Mouse (Mus musculus): ENCODE data around the gene Ugcg. TPM values are rescaled to one million over a fixed set of nuclear protein-coding genes. Genes with fewer than 3 reads are reported as not detected.

The Ugcg gene
- polyA plus RNA-seq, 1 experiment from 2014 or later: 13.6 TPM

DNA sequence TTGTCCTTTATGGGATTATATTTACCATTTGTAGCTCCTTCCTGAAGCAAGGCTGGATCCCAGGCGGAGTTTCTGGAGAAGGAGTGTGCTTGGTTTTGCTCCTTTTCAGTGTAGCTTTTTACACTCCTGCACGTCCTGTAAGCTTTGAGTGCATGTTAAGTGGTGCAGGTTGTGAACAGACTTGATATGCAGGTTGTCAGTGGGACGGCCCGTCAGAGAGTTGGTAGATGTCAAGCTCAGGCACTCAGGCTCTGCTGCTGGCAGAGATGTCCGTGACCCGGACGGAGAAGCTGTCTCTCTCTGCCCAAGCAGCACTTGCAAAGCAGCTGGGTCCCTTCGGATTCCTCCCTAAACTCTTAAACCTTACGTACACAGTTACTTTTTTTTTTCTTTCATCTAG, 22.1 kb downstream of the Ugcg start:
- Histone ChIP-seq H3K27me3 (no peaks in the 10 kb centered on the region), H3K9me3 (no peaks in the 10 kb centered on the region), H3K9ac (no peak overlapping the region), H3K4me3 (no peak overlapping the region), H3K4me1 (0 out of 2 replicates have a peak, but pooled peaks cover 1% of the 10 kb centered on the region), H3K27ac (no peak overlapping the region), H3K36me3 (peaks cover 13% of the 10 kb centered on the region), H3K4me2 (replicated peaks) (no peak overlapping the region)
- ATAC-seq (ENCODE audit: insufficient number of reproducible peaks, insufficient read depth, low FRiP score, low TSS enrichment): no peak
- WGBS: 86% methylated on average over 9 of the region's 9 CpGs

DNA sequence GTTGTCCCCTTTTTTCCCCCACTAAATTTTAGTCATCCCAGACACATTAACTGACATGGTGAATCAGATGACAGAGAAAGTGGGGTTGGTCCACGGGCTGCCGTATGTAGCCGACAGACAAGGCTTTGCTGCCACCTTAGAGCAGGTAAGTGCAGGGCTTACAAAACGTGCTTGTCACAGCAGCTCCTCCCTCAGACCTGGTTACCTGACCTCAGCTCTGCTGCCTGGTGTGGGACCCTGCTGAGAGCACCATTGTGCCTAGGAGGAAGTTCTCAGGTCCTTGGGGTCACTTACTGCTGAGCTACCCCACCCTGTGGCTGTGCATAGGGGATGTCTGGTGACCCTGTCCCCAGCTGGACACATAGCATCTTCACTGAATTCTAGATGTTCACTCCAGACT, 24.8 kb downstream of the Ugcg start:
- WGBS: 72% methylated on average over 4 of the region's 4 CpGs
- Histone ChIP-seq H3K36me3 (peaks cover 26% of the 10 kb centered on the region), H3K9me3 (no peaks in the 10 kb centered on the region), H3K27me3 (no peaks in the 10 kb centered on the region), H3K4me1 (no peaks in the 10 kb centered on the region), H3K4me3 (no peak overlapping the region), H3K9ac (no peak overlapping the region), H3K27ac (no peak overlapping the region), H3K4me2 (replicated peaks) (no peak overlapping the region)
- ATAC-seq (ENCODE audit: insufficient number of reproducible peaks, insufficient read depth, low FRiP score, low TSS enrichment): no peak

DNA sequence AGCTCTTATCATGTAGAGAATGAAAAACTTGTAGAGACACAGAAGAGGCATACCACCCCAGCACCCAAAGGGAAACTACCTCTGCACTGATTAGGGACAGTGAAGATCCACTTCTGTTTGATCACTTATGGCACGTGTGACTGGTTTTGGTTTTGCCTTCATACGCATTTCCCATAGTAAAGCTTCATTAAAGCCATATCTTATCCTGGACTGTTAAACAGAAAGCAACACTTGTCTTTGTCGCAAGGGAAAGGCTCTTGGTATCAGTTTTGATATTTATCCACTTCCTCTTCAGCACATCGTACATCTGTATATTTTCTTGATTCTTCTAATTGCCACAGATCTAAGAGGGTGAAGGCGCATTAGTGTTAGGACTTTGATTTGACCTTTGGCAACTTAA, 25.6 kb downstream of the Ugcg start:
- ATAC-seq (ENCODE audit: insufficient number of reproducible peaks, insufficient read depth, low FRiP score, low TSS enrichment): no peak
- Histone ChIP-seq H3K27me3 (no peaks in the 10 kb centered on the region), H3K9ac (no peak overlapping the region), H3K36me3 (peaks cover 33% of the 10 kb centered on the region), H3K9me3 (no peaks in the 10 kb centered on the region), H3K4me1 (no peaks in the 10 kb centered on the region), H3K4me3 (no peak overlapping the region), H3K27ac (no peak overlapping the region), H3K4me2 (replicated peaks) (no peak overlapping the region)
- 93% methylated on average over 5 of the region's 5 CpGs for WGBS

DNA sequence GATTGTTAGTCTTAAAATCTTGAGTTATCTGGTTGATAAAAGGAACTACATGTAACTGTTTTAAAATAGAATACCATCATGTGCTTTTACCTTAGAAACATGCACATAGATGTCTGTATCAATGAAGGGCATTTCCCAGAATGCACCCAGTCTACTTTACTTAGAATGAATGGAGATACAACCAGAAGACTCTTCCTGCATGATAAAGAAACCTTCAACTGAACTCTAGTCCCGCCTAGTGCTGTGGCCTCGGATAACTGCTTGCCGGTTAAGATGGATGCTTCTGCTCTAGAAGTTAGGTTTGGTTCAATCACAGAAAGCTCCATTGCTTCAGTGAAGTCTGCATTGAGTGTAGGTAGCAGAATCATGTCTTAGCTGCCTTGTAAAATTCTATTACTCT, 26.5 kb downstream of the Ugcg start:
- Histone ChIP-seq H3K27me3 (no peaks in the 10 kb centered on the region), H3K4me1 (no peaks in the 10 kb centered on the region), H3K9ac (no peak overlapping the region), H3K4me3 (no peak overlapping the region), H3K27ac (no peak overlapping the region), H3K9me3 (no peaks in the 10 kb centered on the region), H3K36me3 (peaks cover 40% of the 10 kb centered on the region), H3K4me2 (replicated peaks) (no peak overlapping the region)
- WGBS: 92% methylated on average over 3 of the region's 3 CpGs
- no peak for ATAC-seq (ENCODE audit: insufficient number of reproducible peaks, insufficient read depth, low FRiP score, low TSS enrichment)

DNA sequence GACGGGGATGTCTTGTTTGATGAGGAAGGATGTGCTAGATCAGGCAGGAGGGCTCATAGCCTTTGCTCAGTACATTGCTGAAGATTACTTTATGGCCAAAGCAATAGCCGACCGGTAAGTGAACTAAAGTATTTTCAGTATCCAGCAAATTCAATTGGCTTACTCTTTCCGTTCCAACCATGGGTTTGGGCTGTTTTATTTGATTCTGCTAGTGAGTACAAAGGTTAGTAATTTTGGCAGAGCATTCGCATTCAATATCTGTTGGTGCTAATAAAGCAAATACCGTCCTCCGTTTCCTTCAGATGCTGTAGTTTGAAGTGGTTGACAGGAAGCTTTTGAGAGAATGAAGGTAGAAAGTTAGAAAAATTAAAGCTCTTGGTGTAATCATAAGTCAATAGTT, 28.0 kb downstream of the Ugcg start:
- Histone ChIP-seq H3K4me1 (no peaks in the 10 kb centered on the region), H3K9me3 (no peaks in the 10 kb centered on the region), H3K27ac (no peak overlapping the region), H3K4me2 (replicated peaks) (no peak overlapping the region), H3K9ac (no peak overlapping the region), H3K4me3 (no peak overlapping the region), H3K36me3 (peaks cover 40% of the 10 kb centered on the region), H3K27me3 (no peaks in the 10 kb centered on the region)
- ATAC-seq (ENCODE audit: insufficient number of reproducible peaks, insufficient read depth, low FRiP score, low TSS enrichment): no peak
- WGBS: 95% methylated on average over 7 of the region's 7 CpGs

DNA sequence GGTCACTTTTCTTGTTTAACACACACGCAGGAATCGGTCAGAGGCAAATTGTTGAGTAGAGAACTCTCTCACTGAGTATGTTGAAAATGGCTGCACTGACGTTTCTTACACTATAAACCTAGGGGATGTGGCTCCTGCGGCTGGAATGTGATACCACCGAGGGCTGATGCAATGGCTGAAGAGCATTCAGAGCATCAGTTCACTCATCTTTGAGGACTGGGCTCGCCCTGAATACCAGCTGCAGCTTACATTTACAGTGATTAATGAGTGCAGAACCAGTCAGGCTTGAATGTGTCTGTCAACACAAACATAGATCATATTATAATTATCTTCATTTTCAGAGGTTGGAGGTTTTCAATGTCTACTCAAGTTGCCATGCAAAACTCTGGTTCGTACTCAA, 29.1 kb downstream of the Ugcg start:
- no peak overlapping the region for H3K4me2 ChIP-seq (replicated peaks)
- H3K9me3 ChIP-seq: no peaks in the 10 kb centered on the region
- no peak overlapping the region for H3K9ac ChIP-seq
- no peak for ATAC-seq (ENCODE audit: insufficient number of reproducible peaks, insufficient read depth, low FRiP score, low TSS enrichment)
- no peaks in the 10 kb centered on the region for H3K27me3 ChIP-seq
- no peaks in the 10 kb centered on the region for H3K4me1 ChIP-seq
- H3K36me3 ChIP-seq: peaks cover 45% of the 10 kb centered on the region
- no peak overlapping the region for H3K27ac ChIP-seq
- no peak overlapping the region for H3K4me3 ChIP-seq
- WGBS: 85% methylated on average over 7 of the region's 7 CpGs

DNA sequence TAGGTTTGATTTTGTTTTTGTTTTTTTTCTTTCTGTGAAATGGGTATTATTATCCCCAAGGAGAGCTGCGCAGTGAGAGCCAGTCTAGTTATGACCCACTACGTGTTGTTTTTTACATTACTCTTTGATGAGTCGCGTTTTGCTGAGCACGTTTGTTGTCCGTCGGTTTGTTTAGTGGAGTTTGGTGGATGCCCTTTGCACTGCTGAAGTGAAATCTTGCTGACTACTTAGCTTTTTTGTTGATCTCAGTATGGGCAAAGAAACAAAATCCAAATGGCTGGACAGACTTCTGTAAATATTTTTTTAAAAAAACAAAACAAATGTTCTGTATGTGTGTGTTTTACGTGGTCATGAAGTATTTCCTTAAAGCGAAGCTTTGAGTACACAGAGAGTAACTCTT, 33.2 kb downstream of the Ugcg start:
- Histone ChIP-seq H3K27ac (no peak overlapping the region), H3K4me3 (no peak overlapping the region), H3K9ac (no peak overlapping the region), H3K36me3 (peaks cover 29% of the 10 kb centered on the region), H3K27me3 (no peaks in the 10 kb centered on the region), H3K4me1 (no peaks in the 10 kb centered on the region), H3K9me3 (no peaks in the 10 kb centered on the region), H3K4me2 (replicated peaks) (no peak overlapping the region)
- ATAC-seq (ENCODE audit: insufficient number of reproducible peaks, insufficient read depth, low FRiP score, low TSS enrichment): no peak
- WGBS: 94% methylated on average over 9 of the region's 9 CpGs

DNA sequence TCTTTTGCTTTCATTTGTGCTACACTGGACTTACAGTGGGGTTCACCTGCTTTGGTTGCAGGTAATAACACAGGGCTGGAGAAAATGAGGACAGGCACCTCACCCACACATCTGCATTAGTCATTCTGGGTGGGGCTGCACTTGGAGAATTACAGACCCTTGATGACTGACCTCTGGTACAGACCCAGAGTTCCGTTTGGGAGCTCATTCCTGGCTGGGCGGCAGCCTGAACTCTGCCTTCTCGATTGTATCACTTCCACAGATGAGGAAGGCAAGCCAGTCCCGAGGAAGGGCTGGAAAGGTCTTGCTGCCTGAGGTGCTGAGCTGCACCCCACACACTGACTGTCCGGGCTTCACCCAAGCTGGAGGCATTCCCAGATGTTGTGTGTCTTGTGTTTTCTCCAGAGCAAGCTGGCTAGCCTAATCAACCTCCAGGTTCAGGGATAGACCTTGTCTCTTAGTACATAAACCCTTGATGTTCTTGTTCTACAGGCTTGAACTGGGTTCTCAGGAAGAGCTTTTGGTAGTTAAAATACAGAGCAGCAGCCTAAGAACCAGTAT, 34.1 kb downstream of the Ugcg start:
- 89% methylated on average over 5 of the region's 5 CpGs for WGBS
- Histone ChIP-seq H3K4me3 (no peak overlapping the region), H3K9ac (no peak overlapping the region), H3K4me2 (replicated peaks) (no peak overlapping the region), H3K36me3 (peaks cover 26% of the 10 kb centered on the region), H3K9me3 (no peaks in the 10 kb centered on the region), H3K4me1 (no peaks in the 10 kb centered on the region), H3K27ac (no peak overlapping the region), H3K27me3 (no peaks in the 10 kb centered on the region)
- ATAC-seq (ENCODE audit: insufficient number of reproducible peaks, insufficient read depth, low FRiP score, low TSS enrichment): no peak

DNA sequence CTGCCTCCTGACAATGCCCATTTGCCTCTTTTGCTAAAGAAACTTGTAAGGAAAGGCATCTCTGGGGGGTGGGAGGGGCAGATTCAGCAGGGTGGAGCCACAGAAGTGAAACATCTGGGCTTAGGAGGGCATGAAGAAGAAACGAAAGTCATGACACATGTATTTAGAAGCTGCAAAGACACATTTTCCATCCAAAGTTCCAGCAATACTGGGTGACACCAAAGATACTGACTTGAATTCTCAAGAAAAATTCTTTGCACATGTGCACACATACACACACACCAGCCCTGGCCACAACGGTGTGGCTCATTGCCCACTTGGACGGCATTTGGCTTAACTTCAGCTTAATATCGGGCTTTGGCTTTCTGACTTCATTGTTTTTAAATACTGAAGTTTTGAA, 35.8 kb downstream of the Ugcg start:
- WGBS: 93% methylated on average over 4 of the region's 4 CpGs
- ATAC-seq (ENCODE audit: insufficient number of reproducible peaks, insufficient read depth, low FRiP score, low TSS enrichment): no peak

DNA sequence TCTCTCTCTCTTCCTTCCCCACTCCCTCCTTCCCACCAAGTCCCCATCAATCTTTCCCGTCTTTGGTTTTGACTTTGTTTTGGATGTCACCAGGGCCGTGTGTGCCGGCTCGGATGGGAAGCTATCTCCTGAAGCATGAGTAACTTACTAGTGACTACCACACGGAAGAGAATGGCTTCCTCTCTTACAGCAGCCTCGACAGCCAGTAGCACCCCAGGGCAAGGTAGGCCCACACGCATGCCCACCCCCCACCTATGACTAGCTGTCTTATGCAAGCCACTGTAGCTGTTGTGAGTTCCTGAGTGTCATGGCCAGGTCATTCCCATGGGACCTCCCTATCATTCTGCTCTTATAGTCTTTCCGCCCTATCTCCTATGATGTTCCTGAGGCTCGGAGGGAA, 38.0 kb downstream of the Ugcg start:
- H3K36me3 ChIP-seq: peaks cover 8% of the 10 kb centered on the region
- H3K4me1 ChIP-seq: no peaks in the 10 kb centered on the region; the same call in 1 of the 2 replicates
- no peak overlapping the region for H3K4me3 ChIP-seq
- H3K9ac ChIP-seq: no peak overlapping the region
- no peak overlapping the region for H3K4me2 ChIP-seq (replicated peaks)
- 94% methylated on average over 9 of the region's 9 CpGs for WGBS
- H3K27me3 ChIP-seq: no peaks in the 10 kb centered on the region
- no peak for ATAC-seq (ENCODE audit: insufficient number of reproducible peaks, insufficient read depth, low FRiP score, low TSS enrichment)
- no peak overlapping the region for H3K27ac ChIP-seq
- no peaks in the 10 kb centered on the region for H3K9me3 ChIP-seq

More for the DNA sequence above, 35.8 kb downstream of the Ugcg start:
- no peak overlapping the region for H3K4me3 ChIP-seq
- H3K36me3 ChIP-seq: peaks cover 13% of the 10 kb centered on the region
- no peak overlapping the region for H3K9ac ChIP-seq
- no peak overlapping the region for H3K27ac ChIP-seq
- H3K27me3 ChIP-seq: no peaks in the 10 kb centered on the region
- H3K4me1 ChIP-seq: no peaks in the 10 kb centered on the region
- H3K4me2 ChIP-seq (replicated peaks): no peak overlapping the region
- H3K9me3 ChIP-seq: no peaks in the 10 kb centered on the region

DNA sequence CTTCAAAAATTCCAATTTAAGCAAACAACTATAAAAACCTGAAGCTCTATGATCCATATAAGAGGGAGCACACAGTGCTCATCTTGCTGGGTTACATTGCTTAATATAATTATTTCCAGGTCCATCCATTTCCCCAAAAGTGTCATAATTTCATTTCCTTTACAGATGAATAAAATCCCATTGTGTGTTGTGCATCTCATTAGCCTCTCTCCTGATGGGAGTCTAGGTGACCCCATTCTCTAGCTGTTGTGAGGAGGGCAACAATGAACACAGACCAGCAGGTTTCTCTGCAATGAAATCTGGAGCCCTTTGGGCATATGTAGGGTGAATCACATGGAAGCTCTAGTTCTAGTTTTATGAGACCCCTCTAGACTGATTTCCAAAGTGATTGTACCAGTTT, 39.9 kb downstream of the Ugcg start:
- Histone ChIP-seq H3K27me3 (no peaks in the 10 kb centered on the region), H3K4me1 (no peaks in the 10 kb centered on the region; the same call in 1 of the 2 replicates), H3K9me3 (no peaks in the 10 kb centered on the region), H3K27ac (no peak overlapping the region), H3K4me3 (no peak overlapping the region), H3K4me2 (replicated peaks) (no peak overlapping the region), H3K36me3 (no peaks in the 10 kb centered on the region), H3K9ac (no peak overlapping the region)
- ATAC-seq (ENCODE audit: insufficient number of reproducible peaks, insufficient read depth, low FRiP score, low TSS enrichment): no peak

DNA sequence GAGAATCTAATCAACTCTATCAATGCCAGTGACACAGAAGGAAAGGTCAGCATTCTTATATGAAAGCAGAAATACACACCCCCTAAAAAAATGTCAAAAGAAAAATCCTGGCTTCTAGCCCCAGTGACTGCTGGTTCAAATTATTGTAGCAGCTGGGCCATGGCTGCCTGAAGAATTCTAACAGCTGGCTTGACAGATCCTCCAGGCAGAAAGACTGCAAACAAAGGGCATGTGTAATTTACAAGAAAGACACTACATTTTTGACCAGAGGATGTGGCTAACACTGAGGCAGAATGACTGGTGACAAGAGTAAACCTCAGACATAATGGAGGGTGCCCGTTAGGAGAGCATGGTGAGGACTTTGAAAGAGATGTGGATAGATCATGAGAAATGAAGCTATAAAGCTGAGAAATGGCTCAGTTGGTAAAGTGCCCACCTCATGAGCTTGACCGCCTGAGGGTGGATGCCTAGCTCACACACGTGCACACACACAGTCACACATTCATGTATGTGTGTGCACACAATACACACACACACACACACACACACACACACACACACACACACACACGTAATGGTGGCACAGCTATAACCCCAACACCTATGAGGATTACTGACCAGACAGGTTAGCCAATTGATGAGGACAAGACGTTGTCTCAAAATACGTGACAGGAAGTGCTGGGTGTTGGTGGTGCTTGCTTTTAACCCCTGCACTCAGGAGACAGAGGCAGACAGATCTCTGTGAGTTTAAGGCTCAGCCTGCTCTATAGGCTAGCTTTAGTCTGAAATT, 42.4 kb downstream of the Ugcg start:
- ATAC-seq (ENCODE audit: insufficient number of reproducible peaks, insufficient read depth, low FRiP score, low TSS enrichment): no peak
- Histone ChIP-seq H3K4me1 (no peaks in the 10 kb centered on the region; the same call in 1 of the 2 replicates), H3K4me2 (replicated peaks) (no peak overlapping the region), H3K9ac (no peak overlapping the region), H3K4me3 (no peak overlapping the region), H3K27ac (peak overlapping the region; percentile 46), H3K27me3 (no peaks in the 10 kb centered on the region), H3K9me3 (no peaks in the 10 kb centered on the region), H3K36me3 (no peaks in the 10 kb centered on the region)
- 73% methylated on average over 6 of the region's 6 CpGs for WGBS

All from embryonic facial prominence, embryonic 12.5 days (tissue).